Mouse (Mus musculus): ENCODE measurements around the gene Hhatl. TPM values are rescaled to one million over a fixed set of nuclear protein-coding genes. Genes with fewer than 3 reads are reported as not detected.

Gene Hhatl
- polyA plus RNA-seq, 1 experiment from 2014 or later: not detected

DNA sequence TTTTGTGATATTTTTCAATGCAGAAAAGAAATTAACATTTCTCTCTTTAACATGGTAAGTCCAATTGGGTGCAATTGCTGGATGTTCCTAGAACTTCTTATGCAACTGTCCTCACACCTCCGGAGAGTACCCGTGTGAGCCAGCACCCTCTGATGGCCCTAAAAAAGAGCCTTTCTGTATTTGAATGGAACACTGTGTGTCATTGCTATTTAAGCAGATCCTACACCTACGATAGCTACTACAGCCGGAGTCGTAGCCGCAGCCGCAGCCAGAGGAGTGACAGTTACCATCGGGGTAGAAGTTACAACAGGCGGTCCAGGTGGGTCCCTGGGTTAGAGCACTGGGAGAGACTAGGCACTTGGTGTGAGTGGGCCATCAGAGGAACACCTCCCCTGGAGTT lies 39.5 kb downstream of the Hhatl start:
- no peak overlapping the region for H3K9ac ChIP-seq
- H3K36me3 ChIP-seq: peaks cover 80% of the 10 kb centered on the region
- no peaks in the 10 kb centered on the region for H3K27me3 ChIP-seq (replicated peaks)
- no peak for ATAC-seq (ENCODE audit: low FRiP score, low read depth)
- no peaks in the 10 kb centered on the region for H3K9me3 ChIP-seq
- no peak overlapping the region for H3K4me3 ChIP-seq
- no peak overlapping the region for H3K27ac ChIP-seq
- 97% methylated on average over 9 of the region's 9 CpGs for WGBS
- 0 out of 2 replicates have a peak, but pooled peaks cover 4% of the 10 kb centered on the region for H3K4me1 ChIP-seq
- no peak overlapping the region for H3K4me2 ChIP-seq (replicated peaks)

DNA sequence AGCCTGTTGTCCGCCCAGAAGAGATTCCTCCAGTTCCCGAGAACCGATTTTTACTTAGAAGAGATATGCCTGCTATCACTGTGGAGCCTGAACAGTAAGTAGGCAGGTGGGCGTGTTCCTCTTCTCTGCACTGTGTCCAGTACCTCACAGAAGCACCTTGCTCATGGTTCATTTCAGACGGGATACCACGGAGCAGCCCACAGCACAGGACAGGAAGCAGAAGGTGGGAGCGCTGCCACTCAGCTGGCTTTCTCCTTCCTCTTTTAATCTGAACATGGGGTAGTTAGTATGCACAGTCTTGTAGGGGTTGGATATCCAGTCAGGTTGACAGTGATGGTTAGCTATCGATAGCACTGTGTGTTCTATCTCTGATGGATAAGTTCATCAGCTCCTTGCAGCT lies 48.3 kb downstream of the Hhatl start:
- H3K27me3 ChIP-seq (replicated peaks): no peaks in the 10 kb centered on the region
- no peak overlapping the region for H3K4me3 ChIP-seq
- no peak overlapping the region for H3K4me2 ChIP-seq (replicated peaks)
- no peak for ATAC-seq (ENCODE audit: low FRiP score, low read depth)
- no peaks in the 10 kb centered on the region for H3K9me3 ChIP-seq
- H3K27ac ChIP-seq: no peak overlapping the region
- no peak overlapping the region for H3K9ac ChIP-seq
- no peaks in the 10 kb centered on the region for H3K4me1 ChIP-seq
- peaks cover 76% of the 10 kb centered on the region for H3K36me3 ChIP-seq
- WGBS: 90% methylated on average over 8 of the region's 8 CpGs

- Histone ChIP-seq H3K4me3 (no peak overlapping the region), H3K9ac (no peak overlapping the region), H3K4me2 (replicated peaks) (no peak overlapping the region), H3K4me1 (no peaks in the 10 kb centered on the region), H3K27ac (no peak overlapping the region), H3K9me3 (no peaks in the 10 kb centered on the region), H3K27me3 (replicated peaks) (no peaks in the 10 kb centered on the region), H3K36me3 (peaks cover 47% of the 10 kb centered on the region)
- WGBS: 95% methylated on average over 3 of the region's 3 CpGs
- ATAC-seq (ENCODE audit: low FRiP score, low read depth): no peak
Measured at GRCm38 (mm10) chr9:121741168-121741567, 51.1 kb downstream of the Hhatl start.

DNA sequence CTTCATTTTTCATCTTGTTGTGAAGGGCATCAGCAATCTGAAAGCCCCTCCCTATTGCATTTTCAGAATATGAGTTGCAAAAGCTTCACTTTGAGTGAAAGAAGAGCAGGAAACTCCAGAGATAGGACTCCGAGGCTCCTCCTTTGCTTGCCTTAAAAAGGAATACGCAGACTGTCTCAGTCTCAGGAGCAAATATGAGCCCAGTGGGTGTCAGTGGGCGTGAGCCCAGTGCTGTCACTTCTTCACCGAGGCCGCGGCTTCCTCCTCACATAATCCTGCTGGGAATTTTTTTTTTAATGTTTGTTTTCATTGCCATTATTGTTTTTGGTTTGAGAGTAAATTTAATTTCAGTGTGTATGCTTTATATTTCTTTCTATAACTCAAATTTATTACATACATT lies 51.8 kb downstream of the Hhatl start:
- Histone ChIP-seq H3K36me3 (peaks cover 43% of the 10 kb centered on the region), H3K9me3 (no peaks in the 10 kb centered on the region), H3K4me2 (replicated peaks) (no peak overlapping the region), H3K27ac (no peak overlapping the region), H3K9ac (no peak overlapping the region), H3K27me3 (replicated peaks) (no peaks in the 10 kb centered on the region), H3K4me1 (no peaks in the 10 kb centered on the region), H3K4me3 (no peak overlapping the region)
- no peak for ATAC-seq (ENCODE audit: low FRiP score, low read depth)
- WGBS: 91% methylated on average over 6 of the region's 6 CpGs

Other genes with a start within 250 kb of the Hhatl start
- gene Lyzl4, start 150.4 kb downstream of the Hhatl start, polyA plus RNA-seq (2016; fragmentation: Nextera tagmentation; extraction: Ambion mirVana): not detected in 2 replicates
- 0.16 and 0.31 TPM in 2 replicates for gene Vipr1, start 149.8 kb downstream of the Hhatl start, polyA plus RNA-seq (2016; fragmentation: Nextera tagmentation; extraction: Ambion mirVana)
- 21.5 and 23.5 TPM in 2 replicates for gene Sec22c, start 87.0 kb downstream of the Hhatl start, polyA plus RNA-seq (2016; fragmentation: Nextera tagmentation; extraction: Ambion mirVana)
- 131 and 134 TPM in 2 replicates for gene Ss18l2, start 82.2 kb downstream of the Hhatl start, polyA plus RNA-seq (2016; fragmentation: Nextera tagmentation; extraction: Ambion mirVana)
- gene Nktr, start 73.3 kb downstream of the Hhatl start, polyA plus RNA-seq (2016; fragmentation: Nextera tagmentation; extraction: Ambion mirVana): 57.6 and 64.5 TPM in 2 replicates
- 13.1 and 19.2 TPM in 2 replicates for gene Zfp651, start 33.2 kb downstream of the Hhatl start, polyA plus RNA-seq (2016; fragmentation: Nextera tagmentation; extraction: Ambion mirVana)
- 2.1 and 2.8 TPM in 2 replicates for gene Klhl40, start 14.9 kb downstream of the Hhatl start, polyA plus RNA-seq (2016; fragmentation: Nextera tagmentation; extraction: Ambion mirVana)
- 4.0 and 4.8 TPM in 2 replicates for gene Ccdc13, start 47.0 kb upstream of the Hhatl start, polyA plus RNA-seq (2016; fragmentation: Nextera tagmentation; extraction: Ambion mirVana)
- gene Higd1a, start 65.9 kb upstream of the Hhatl start, polyA plus RNA-seq (2016; fragmentation: Nextera tagmentation; extraction: Ambion mirVana): 134 and 147 TPM in 2 replicates
- gene Ackr2, start 105.8 kb upstream of the Hhatl start, polyA plus RNA-seq (2016; fragmentation: Nextera tagmentation; extraction: Ambion mirVana): 0.48 and 0.95 TPM in 2 replicates
- not detected in 2 replicates for gene Cyp8b1, start 123.8 kb upstream of the Hhatl start, polyA plus RNA-seq (2016; fragmentation: Nextera tagmentation; extraction: Ambion mirVana)
- 1.1 and 1.4 TPM in 2 replicates for gene Fam198a, start 158.5 kb upstream of the Hhatl start, polyA plus RNA-seq (2016; fragmentation: Nextera tagmentation; extraction: Ambion mirVana)
- gene Pomgnt2, start 204.6 kb upstream of the Hhatl start, polyA plus RNA-seq (2016; fragmentation: Nextera tagmentation; extraction: Ambion mirVana): 16.2 and 17.0 TPM in 2 replicates